Mouse (Mus musculus): Measurements from ENCODE around the gene Sfi1.
"Not testable (repeated sequence)": the region's sequence is repeated elsewhere in the genome, so short reads cannot be mapped to it uniquely, and the experiment has no call there.

Gene Sfi1

DNA sequence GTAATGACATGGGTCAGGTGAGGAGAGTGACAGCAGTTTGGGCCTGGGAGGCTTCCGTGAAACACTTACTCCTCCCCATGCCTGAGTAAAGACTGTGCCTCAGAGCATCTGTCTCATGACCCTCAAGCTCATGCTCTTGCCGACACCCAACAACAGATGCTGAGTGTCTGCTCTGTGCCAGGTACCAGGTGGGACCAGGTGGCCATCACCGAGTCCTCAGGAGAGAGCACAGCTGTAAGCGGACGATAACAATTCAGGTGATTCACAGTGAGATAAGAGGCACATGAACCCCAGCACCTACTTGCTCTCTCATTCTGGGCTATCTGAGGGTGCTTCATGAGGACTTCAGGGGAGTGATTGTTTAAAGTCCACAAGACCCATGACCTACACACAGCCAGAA, 50.9 kb downstream of the Sfi1 start:
- peak; percentile 82 for DNase-seq

DNA sequence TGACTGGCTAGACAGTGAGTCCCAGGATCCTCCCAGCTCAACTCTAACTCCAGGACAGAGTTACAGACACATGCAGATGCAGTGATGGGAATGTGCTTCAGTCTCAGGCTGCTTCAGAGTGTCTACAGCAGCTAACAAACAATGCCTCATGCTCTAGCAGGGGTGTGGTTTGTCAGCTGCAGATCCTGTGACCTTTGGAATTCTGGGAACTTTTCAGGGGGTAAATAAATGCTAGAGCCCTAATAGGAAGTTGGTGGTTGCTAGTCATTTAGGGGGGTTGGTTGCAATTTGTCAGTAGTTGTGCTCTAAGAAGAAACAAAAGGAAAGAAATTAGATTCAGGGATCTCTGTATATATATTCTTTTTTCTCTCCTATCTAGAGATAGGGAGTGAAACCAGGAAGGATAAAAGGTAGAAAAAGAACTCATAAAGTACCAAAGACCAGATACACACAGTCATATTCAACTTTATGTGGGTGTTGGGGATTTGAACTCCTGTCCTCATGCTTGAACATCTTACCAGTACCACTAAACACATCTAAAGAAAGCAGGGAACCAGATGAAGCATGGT, 52.2 kb downstream of the Sfi1 start:
- DNase-seq = not testable (repeated sequence)

DNA sequence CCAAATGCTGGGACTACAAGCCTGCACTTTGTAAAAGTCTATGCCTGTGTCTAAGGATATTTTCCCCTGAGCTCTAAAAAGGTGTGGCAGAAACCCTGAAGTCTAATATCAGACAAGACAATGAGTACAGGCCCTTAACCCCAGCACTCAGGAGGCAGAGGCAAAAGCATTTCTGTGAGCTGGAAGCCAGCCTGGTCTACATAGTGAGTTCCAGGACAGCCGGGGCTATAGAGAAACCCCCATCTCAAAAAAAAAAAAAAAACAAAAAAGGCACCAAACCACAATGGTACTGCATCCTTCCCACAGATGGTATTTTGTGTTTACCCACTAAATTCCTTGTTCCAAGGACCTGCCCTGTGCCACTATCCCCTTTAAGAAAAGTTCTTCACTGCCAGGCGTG, 54.9 kb downstream of the Sfi1 start:
- peak; percentile 48 for DNase-seq

DNA sequence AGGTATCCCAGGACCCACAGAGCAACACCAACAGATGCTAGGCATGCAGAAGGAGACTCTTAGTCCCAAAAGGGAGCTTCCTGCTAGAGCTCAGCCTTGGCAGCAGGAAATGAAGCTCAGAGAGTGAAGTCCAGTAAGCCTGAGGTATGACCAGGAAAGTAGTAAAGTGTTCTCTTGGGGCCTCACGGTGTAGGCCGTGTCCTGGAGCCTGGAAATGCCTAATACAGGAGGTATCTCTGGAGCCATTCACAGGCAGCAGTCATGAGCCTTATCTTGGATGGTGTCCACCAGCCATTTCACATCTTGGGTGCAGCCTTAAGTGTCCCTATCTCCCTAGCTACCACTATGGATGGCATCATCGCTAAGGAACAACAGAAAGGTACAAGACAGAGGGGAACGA, 56.0 kb downstream of the Sfi1 start:
- DNase-seq = peak; percentile 60

DNA sequence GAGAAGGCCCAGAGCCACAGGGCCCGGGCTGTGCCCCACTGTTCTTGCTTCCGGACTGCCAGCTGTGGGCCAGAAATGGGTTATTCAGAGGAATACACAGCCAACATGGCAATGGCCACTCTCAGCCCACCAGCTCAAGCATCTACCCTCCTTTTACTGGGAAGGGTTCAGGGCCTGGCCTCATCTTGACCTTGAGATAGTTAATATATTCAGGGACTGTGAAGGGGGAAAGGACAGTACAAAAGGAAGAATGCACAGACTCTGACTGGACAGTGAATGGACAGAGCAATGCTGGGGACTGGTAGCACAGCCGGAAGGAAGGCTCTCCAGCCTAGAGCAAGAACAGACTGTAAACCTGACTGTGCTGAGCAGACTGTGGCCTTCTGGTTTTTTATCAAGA, 57.3 kb downstream of the Sfi1 start:
- DNase-seq = not testable (repeated sequence)

DNA sequence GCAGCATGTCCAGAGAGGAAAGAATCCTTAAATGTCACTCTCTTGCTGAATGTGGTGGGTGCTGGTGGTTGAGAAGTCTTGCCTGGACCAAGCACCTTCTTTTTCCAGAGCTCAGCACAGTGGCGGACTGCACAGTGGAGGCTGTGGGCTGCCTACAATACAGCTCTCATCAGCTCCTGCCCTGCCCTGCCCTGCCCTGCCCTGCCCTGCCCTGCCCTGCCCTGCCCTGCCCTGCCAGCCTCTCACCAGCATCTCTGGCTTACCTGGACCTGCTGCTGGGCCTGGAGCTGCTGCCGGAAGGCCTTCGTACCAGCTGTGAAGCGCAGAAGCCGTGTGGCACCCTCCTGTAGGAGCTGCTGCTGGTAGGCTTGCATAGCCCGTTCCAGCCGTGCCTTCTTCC, 57.9 kb downstream of the Sfi1 start:
- not testable (repeated sequence) for DNase-seq

DNA sequence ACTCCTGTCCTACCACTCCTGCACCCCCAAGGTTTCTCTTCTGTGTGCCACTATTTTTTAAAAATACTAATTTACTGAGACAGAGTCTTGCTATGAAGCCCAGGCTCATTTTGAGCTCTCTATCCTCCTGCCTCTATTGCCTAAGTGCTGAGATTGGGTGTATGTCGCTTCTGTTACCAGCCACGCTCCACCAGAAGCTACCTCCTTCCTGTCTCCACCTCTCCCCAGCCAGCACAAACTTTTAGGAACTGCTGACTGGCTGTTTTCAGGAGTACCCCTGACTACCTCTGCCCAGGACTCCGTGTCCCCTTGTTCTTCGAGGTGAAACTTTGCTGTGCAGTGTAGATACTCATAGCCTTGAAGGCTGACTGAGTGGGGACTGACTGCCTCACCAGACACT, 59.9 kb downstream of the Sfi1 start:
- not testable (repeated sequence) for DNase-seq

DNA sequence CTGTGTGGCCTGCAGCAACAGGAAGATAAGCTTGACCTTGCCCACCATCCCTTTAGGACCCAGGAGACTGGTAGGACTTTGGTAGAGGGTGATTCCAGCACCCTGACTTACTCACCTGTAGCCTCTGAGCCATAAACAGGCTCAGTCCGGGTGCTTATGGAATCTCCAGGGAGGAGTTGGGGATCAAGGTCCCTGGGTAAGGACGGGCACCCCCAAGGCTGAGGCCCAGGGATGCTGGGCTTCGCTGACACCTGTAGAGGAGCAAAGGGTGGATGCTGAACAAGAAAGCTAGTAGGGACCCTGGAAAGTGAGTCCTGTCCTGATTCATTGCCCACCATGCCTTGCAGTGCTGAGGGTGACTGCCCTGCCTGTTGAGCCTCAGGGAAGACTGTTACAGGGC, 60.3 kb downstream of the Sfi1 start:
- DNase-seq = peak; percentile 16

DNA sequence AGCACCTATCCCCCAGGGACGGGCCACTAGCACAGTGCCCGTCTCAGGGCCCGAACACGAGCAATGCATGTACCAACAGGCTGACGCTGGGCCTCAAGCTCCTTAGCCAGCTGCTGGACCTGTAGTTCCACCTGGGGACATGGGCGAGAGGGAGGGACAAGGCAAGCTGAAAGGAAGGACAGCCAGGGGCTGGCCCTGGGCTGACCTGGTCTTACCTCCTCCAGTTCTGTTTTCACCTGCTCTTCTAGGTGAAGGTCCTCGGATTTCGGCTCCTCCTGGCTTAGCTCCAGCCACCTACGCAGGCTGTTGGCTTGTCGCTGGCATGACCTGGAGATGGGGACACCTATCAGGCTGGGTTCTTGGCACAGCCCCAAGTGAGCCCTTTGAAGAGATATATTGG, 61.3 kb downstream of the Sfi1 start:
- peak; percentile 72 for DNase-seq

DNA sequence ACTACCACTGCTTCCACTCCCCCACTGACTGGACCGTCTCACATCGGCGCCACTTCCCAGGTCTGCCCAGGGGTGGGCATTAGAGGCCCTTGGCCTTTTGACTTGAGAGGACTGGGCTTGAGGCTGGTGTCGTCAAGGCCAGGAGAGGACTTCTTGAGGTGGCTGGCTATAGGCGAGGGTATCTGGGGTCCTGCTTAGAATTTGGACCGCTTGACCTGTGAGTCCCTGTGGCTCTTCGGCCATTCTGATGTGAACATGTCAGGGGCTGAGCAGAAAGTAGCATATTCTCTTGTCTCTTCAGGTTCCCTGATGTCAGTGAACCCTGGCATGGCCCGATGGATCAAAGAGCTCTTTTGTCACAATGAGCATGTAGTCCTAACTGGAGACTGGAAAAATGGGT, 63.4 kb downstream of the Sfi1 start:
- DNase-seq = peak; percentile 77

DNA sequence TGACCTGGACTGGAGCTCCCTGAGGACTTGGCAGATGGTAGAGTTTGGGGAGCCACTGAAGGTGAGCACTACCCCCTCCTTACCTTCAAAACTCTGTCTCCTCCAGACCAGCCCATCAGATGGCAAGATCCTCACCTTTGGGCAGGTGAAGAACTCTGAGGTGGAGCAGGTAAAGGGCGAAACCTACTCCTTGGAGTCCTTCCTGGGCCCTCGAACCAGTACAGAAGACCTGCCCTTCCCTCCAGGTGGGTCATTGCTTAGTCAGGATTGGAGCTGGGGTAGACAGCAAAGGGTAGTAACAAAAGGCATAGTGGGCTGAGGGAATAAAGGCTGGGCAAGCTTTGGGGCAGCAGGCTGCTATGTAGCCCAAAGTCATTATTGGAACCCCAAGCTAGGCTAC, 64.0 kb downstream of the Sfi1 start:
- peak; percentile 15 for DNase-seq

DNA sequence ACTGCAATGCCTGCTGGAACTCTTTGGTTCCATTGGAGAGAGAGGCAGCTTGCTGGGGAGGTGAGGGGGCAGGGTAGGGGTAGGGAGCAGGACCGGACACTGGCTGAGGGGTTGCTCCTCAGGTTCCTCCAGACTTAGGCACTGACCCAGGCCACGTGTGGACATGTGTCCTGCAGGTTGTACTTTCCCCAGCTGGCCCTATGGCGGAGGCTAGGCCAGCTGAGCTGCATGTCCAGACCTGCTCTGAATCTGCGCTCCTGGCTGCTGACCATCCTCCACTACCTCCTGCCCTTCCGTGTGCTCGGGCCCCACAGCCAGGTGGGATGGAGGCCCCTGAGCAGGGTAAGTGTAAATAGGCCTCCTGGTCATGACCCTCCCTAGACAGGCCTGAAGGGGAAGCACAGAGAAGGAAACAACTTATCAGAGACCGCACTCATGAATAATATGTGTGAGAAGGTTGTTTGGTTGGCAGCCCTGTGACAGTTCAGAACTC, 65.9 kb downstream of the Sfi1 start:
- DNase-seq = peak; percentile 49

DNA sequence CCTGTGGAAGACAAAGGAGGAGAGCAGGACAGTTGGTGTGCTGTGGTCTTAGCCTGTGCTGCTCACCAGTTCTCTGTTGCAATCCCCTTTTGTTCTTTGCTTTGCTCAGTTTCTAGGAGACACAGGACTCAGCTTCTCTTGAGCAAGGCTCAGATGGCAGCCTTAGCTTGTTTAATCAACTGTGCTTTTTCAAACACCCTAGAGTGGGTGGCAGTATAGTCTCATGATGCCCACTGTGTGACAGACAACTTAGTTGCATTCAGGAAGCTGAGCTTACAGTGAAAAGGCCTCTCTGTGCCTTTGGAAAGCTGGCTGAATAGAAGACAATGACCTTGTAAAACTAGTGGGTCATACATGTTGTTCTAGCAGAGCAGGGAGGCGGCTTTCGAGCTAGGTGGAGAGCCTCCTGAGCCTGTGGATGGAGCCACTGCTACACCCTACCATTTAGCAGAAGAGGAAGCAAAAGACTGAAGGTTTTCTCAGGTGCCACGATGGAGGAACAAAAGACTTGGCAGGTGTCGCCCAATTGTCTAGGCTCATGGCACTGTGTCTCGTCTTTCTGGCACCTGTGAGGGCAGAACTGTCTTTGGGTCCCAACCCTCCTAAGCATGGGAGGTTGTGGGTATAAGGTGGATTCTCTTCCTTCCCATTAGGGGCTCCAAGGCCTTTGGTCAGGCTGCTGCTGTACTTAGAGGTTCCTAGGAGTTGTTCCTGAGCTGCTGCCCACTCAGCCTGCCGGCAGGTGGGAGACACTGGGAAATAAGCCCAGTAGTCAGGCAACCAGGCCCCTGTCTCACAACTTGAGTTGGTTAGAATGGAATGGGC, 66.6 kb downstream of the Sfi1 start:
- DNase-seq = peak; percentile 86

DNA sequence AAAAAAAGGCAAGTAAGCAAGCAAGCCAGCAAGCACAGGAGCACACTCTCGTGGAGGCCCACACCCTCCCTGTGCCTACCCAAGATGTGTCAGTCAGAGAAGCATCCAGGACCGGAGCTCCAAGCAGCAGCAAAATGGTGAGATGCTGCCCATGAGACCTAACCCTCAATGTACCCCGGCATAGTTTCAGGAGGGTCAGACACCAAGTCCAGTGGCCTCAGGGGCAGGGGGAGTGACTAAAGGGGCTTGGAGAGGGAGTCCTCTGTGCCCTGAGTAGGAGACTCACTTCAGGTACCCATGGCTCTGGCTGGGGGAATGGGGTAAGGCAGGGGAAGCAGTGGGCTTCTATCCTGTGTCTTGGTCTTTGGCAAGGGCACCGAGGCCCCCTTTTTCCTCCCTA, 67.3 kb downstream of the Sfi1 start:
- not testable (repeated sequence) for DNase-seq

DNA sequence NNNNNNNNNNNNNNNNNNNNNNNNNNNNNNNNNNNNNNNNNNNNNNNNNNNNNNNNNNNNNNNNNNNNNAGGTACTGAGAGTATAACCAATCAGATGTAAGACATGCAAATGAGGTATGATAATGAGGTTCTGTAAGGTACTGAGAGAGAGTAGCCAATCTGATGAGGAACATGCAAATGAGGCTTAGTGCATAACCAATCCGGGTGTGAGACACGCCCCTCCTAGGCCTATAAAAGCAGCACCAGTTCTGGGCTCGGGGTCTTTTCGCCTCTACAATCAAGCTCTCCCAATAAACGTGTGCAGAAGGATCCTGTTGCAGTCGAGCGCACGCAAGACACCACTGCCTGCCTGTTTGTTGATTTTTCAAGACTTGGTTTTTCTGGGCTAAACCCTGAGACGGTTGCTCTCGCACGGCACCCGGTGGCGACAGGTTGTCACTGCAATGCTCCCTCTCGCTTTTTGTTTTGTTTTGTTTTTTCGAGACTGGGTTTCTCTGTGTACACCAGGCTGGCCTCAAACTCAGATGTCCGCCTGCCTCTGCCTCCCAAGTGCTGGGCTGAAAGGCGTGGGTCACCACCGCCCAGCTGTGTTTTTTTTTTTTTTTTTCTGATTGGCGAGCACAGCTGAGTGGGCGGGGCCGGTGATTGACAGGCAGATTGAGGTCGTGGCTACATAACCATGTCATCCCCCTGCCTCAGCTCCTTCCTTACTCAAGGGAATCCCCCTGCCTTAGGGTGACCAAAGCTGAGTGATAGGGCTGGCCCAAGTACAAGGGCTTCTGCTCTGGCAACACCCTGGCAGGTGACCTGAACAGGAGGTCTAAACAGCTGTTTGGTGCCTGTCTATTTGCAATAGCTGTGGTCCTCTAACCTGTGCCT, 68.1 kb downstream of the Sfi1 start:
- not testable (repeated sequence) for DNase-seq

DNA sequence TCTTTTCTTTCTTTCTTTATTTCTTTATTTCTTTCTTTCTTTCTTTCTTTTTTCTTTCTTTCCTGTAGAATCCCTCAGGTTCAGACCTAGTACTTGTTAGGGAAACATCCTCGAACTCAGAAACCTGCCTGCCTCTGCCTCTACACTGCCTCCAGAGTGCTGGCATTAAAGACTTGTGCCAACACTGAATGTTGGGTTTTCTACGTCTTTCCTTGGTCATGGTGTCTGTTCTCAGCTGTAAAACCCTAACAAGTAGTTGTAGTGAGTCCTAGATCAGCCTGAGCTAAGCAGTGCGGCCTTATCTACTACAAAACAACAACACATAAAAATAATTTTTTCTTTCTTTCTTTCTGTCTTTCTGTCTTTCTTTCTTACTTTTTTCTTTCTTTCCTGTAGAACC, 78.9 kb downstream of the Sfi1 start:
- DNase-seq = no peak

DNA sequence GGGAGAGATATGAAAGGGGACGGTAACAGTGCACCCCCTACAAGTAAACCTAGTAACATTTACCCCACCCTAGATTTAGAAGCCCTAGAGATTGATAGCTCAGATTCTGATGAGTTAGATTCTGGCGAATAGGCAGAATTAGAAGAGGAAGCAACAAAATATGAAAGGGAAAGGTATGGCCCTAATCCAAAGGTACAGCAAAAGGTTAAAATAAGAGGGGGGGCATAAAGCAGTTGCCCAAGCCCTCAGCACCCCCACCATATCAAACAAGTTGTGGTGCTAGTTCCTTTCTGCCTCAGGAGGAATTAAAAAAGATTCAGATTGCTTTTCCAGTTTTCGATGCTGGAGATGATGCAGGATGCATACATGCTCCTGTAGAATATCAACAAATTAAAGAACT, 87.1 kb downstream of the Sfi1 start:
- DNase-seq = no peak

DNA sequence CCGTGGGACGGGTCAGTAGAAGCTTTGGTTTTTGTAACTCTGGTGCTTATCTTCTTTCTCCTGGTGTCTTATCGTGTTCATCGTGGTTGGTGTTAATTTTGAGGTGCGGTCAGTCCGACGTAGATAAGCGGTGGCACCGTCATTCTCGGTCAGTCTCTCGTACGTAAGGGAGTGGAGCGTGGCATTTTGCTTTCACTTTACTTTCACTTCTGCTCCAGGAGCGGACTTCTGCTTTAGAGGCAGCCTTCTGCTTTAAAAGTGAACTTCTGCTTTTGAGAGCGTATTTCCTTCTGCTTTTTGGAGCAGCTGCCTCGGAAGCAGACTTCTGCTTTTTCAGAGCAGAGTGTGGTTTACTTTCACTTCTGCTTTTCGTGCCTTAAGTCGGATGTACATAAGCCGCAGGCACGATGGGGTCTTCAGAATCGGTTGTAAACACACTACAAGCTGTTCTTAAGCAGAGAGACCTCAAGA, 88.0 kb downstream of the Sfi1 start:
- no peak for DNase-seq

DNA sequence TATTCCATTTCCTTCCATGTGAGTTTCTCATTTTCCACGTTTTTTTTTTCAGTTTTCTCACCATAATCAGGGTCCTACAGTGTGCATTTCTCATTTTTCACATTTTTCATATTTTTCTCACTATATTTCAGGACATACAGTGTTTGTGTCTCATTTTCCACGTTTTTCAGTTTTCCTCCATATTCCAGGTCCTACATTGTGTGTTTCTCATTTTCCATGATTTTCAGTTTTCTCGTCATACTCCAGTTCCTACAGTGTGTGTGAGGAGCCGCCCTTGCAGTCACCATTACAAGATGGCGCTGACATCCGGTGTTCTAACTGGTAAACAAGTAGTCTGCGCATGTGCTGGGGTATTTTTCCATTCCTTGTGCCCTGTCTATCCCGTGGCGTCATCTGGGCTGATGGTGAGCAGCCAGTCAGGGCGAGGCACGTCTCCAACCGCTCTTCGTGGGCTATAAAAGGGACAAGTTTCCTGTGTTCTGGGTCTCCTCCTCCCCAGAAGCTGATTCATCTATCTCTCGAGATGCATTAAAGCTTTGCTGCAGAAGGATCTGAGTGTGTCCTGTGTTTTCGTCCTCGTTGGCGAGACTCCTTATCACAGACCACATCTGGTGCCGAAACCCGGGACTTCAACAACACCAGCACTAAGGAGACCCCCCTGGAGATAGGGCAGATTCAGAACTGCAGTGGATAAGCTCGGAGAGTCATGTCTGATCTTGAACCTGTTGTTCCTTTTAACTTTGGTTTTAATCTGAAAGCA, 88.6 kb downstream of the Sfi1 start:
- DNase-seq = peak; percentile 78

DNA sequence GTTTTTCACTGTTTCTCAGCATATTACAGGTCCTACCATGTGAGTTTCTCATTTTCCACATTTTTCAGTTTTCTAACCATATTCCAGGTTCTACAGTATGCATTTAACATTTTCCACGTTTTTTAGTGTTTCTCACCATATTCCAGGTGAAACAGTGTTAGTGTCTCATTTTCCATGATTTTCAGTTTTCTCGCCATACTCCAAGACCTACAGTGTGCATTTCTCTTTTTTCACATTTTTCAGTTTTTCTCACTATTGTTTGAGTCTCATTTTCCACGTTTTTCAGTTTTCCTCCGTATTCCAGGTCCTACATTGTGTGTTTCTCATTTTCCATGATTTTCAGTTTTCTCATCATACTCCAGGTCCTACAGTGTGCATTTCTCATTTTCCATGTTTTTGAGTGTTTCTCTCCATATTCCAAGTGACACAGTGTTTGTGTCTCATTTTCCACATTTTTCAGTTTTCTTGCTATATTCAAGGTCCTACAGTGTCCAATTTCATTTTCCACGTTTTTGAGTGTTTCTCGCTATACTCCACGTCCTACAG, 89.6 kb downstream of the Sfi1 start:
- peak; percentile 51 for DNase-seq

DNA sequence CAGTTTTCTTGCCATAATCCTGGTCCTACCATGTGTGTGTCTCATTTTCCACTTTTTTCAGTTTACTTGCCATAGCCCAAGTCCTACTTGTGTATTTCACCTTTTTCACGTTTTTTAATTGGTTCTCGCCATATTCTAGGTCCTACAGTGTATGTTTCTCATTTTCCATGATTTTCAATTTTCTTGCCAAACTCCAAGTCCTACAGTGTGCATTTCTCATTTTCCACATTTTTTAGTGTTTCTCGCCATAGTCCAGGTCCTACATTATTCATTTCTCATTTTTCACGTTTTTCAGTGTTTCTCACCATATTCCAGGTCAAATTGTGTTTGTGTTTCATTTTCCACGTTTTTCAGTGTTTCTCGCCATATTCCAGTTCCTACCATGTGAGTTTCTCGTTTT, 90.6 kb downstream of the Sfi1 start:
- DNase-seq = not testable (repeated sequence)

DNA sequence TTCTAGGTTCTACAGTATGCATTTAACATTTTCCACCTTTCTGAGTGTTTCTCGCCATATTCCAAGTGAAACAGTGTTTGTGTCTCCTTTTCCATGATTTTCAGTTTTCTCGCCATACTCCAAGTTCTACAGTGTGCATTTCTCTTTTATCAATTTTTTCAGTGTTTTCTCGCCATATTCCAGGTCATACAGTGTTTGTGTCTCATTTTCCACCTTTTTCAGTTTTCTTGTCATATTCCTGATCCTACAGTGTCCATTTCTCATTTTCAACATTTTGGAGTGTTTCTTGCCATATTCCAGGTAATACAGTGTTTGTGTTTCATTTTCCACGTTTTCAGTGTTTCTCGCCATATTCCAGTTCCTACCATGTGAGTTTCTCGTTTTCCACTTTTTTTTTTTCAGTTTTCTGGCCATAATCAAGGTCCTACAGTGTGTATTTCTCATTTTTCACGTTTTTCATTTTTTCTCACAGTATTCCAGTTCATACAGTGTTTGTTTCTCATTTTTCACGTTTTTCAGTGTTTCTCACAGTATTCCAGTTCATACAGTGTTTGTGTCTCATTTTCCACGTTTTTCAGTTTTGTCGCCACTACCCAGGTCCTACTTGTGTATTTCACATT, 91.3 kb downstream of the Sfi1 start:
- DNase-seq = peak; percentile 70
